Mouse (Mus musculus) stomach, postnatal 0 days (tissue): ENCODE measurements around the gene Hist1h2aa.

Experiments used
- CTCF ChIP-seq: IDR thresholded peaks from 2 replicates; pipeline ENCODE4 v1.5.1; 2016; ENCODE audit warnings: antibody characterized with exemption, low read depth, mild to moderate bottlenecking, moderate library complexity
- EP300 ChIP-seq: optimal IDR thresholded peaks from 2 replicates; pipeline ENCODE3; 2016; ENCODE audit warnings: antibody characterized with exemption

- TF ChIP-seq EP300 (no peak), CTCF (peak; percentile 53)
Measured at GRCm38 (mm10) chr13:23942861-23943260, 8.6 kb downstream of the Hist1h2aa start.
